Mouse (Mus musculus) liver, embryonic 14.5 days (tissue): ENCODE measurements around the gene Blnk. TPM values are rescaled to one million over a fixed set of nuclear protein-coding genes. Genes with fewer than 3 reads are reported as not detected.
A peak's percentile ranks its signal among the peaks of the same experiment; 100 is the strongest.

ENCODE experiments used
- ATAC-seq: fragments of 200-750 bp; cut with Nextera tagmentation; 2 replicates; pipeline ENCODE4 v1.8.0; 2017; ENCODE audit warnings: moderate number of reproducible peaks, mild to moderate bottlenecking, moderate library complexity; ENCODE audit not compliant: insufficient read depth
- DNase-seq, 3 experiments: peaks; one replicate each; pipeline ENCODE4 v3.0.0-alpha.2; 2012 to 2013; ENCODE audit warnings: low read depth in 3 of 3, low spot score in 3 of 3
- H3K27ac ChIP-seq: fragments of 300-500 bp; sonication (generic); 2 replicates; pipeline ENCODE4 v1.5.1; 2014; ENCODE audit warnings: moderate library complexity, mild to moderate bottlenecking, control low read depth, inconsistent platforms
- H3K27me3 ChIP-seq: fragments of 300-500 bp; sonication (generic); 2 replicates; pipeline ENCODE4 v1.6.1; 2014; ENCODE audit warnings: mild to moderate bottlenecking, low read length, moderate library complexity; ENCODE audit not compliant: control insufficient read depth, insufficient read depth
- H3K36me3 ChIP-seq: fragments of 300-500 bp; sonication (generic); replicated peaks from 2 replicates; pipeline ENCODE4 v1.6.1; 2014; ENCODE audit warnings: low read depth; ENCODE audit not compliant: control insufficient read depth, insufficient read depth
- H3K4me1 ChIP-seq, 2 experiments: fragments of 200-500 bp in 1 of 2; fragments of 300-500 bp in 1 of 2; sonication (generic) in 1 of 2; replicated peaks; 2 replicates each; pipeline ENCODE4 v1.6.1; 2012 to 2014; ENCODE audit warnings: antibody characterized with exemption in 1 of 2, inconsistent platforms in 1 of 2, low read length in 1 of 2; ENCODE audit not compliant: control insufficient read depth in 2 of 2, insufficient read depth in 2 of 2
- H3K4me2 ChIP-seq: fragments of 300-500 bp; sonication (generic); 2 replicates; pipeline ENCODE4 v1.6.1; 2014; ENCODE audit warnings: low read depth, mild to moderate bottlenecking, control low read depth, moderate library complexity
- H3K4me3 ChIP-seq, 2 experiments: fragments of 200-500 bp in 1 of 2; fragments of 300-500 bp in 1 of 2; sonication (generic) in 1 of 2; 2 replicates each; pipeline ENCODE4 v1.5.1; 2012 to 2014; ENCODE audit warnings: low read depth in 2 of 2, low read length in 2 of 2, mild to moderate bottlenecking in 2 of 2, control low read depth in 1 of 2, inconsistent platforms in 1 of 2, moderate library complexity in 1 of 2; ENCODE audit not compliant: insufficient read depth in 1 of 2
- H3K9ac ChIP-seq: fragments of 300-500 bp; sonication (generic); replicated peaks from 2 replicates; pipeline ENCODE4 v1.6.1; 2014; ENCODE audit warnings: mild to moderate bottlenecking, control low read depth, moderate library complexity
- H3K9me3 ChIP-seq: fragments of 300-500 bp; sonication (generic); 2 replicates; pipeline ENCODE4 v1.6.1; 2016; ENCODE audit warnings: low read length, mixed read lengths; ENCODE audit not compliant: control insufficient read depth
- CTCF ChIP-seq: IDR thresholded peaks from 2 replicates; pipeline ENCODE4 v1.5.1; 2016; ENCODE audit warnings: antibody characterized with exemption, low read depth, control low read depth
- EP300 ChIP-seq: IDR thresholded peaks from 2 replicates; pipeline ENCODE4 v1.6.1; 2016; ENCODE audit warnings: antibody characterized with exemption, low read depth
- WGBS: fragments of 180-500 bp; shearing (Covaris S2); extraction: QIAGEN DNeasy Blood & Tissue Kit; methylation state at CpG from one replicate; pipeline ENCODE4 v1.1.7; 2014; ENCODE audit not compliant: insufficient replicate concordance; 5-methylcytosine and 5-hydroxymethylcytosine counted together
- polyA plus RNA-seq, 2 experiments: library from polyadenylated mRNA; depleted of rRNA in 1 of 2; stranded (reverse) in 1 of 2; unstranded in 1 of 2; fragments of >200 nt; fragmentation: Nextera tagmentation in 1 of 2; extraction: Ambion mirVana in 1 of 2; gene quantifications; 2 replicates each; pipeline versions ENCODE4 v1.2.1 to v1.2.3; 2012 to 2014

The Blnk gene
- polyA plus RNA-seq, 2 experiments: 0.45 to 0.71 TPM

GRCm38 (mm10) chr19:41006621-41007020, 12.3 kb upstream of the Blnk start:
- 43% methylated on average over 4 of the region's 4 CpGs for WGBS
- Histone ChIP-seq H3K4me1 (no peaks in the 10 kb centered on the region), H3K4me2 (no peak overlapping the region), H3K27me3 (no peaks in the 10 kb centered on the region), H3K9me3 (no peaks in the 10 kb centered on the region), H3K27ac (no peak overlapping the region), H3K4me3 (no peak overlapping the region), H3K9ac (no peak overlapping the region), H3K36me3 (no peaks in the 10 kb centered on the region)
- TF ChIP-seq CTCF (no peak), EP300 (no peak)
- no peak for ATAC-seq
- no peak for DNase-seq

- Histone ChIP-seq H3K4me2 (no peak overlapping the region), H3K27me3 (no peaks in the 10 kb centered on the region), H3K4me3 (no peak overlapping the region), H3K9me3 (no peaks in the 10 kb centered on the region), H3K36me3 (no peaks in the 10 kb centered on the region), H3K27ac (no peak overlapping the region), H3K9ac (no peak overlapping the region), H3K4me1 (peaks cover 7 to 13% of the 10 kb centered on the region in 2 experiments)
- TF ChIP-seq CTCF (no peak), EP300 (no peak)
- no peak for ATAC-seq
- 66% methylated on average over 3 of the region's 3 CpGs for WGBS
- no peak for DNase-seq
Observed at GRCm38 (mm10) chr19:41003694-41004315, 9.5 kb upstream of the Blnk start.

- Histone ChIP-seq H3K36me3 (no peaks in the 10 kb centered on the region), H3K27me3 (no peaks in the 10 kb centered on the region), H3K27ac (no peak overlapping the region), H3K9ac (no peak overlapping the region), H3K4me3 (no peak overlapping the region), H3K4me2 (no peak overlapping the region), H3K9me3 (no peaks in the 10 kb centered on the region), H3K4me1 (peaks cover 12 to 21% of the 10 kb centered on the region in 2 experiments)
- peak; percentile 93 for ATAC-seq
- WGBS: 28% methylated on average over 3 of the region's 3 CpGs
- DNase-seq: peak; percentile 40 to 63 (median 50)
- TF ChIP-seq EP300 (peak; percentile 39; the same call in 1 of the 2 replicates), CTCF (peak; percentile 70)
Observed at GRCm38 (mm10) chr19:40999569-40999968, 5.2 kb upstream of the Blnk start.

- Histone ChIP-seq H3K27me3 (no peaks in the 10 kb centered on the region; the same call in 1 of the 2 replicates), H3K27ac (no peak overlapping the region), H3K9ac (no peak overlapping the region), H3K36me3 (no peaks in the 10 kb centered on the region), H3K9me3 (no peaks in the 10 kb centered on the region), H3K4me3 (no peak overlapping the region), H3K4me2 (no peak overlapping the region), H3K4me1 (peaks cover 12 to 23% of the 10 kb centered on the region in 2 experiments)
- WGBS: 24% methylated on average over 5 of the region's 5 CpGs
- ATAC-seq: no peak
- no peak for TF ChIP-seq CTCF
- TF ChIP-seq EP300: no peak
- DNase-seq: no peak
Observed at GRCm38 (mm10) chr19:40998469-40999170, 4.3 kb upstream of the Blnk start.

GRCm38 (mm10) chr19:40996722-40997121, 2.4 kb upstream of the Blnk start:
- TF ChIP-seq EP300 (no peak), CTCF (no peak)
- Histone ChIP-seq H3K4me1 (peaks cover 12 to 25% of the 10 kb centered on the region in 2 experiments), H3K36me3 (no peaks in the 10 kb centered on the region), H3K27ac (no peak overlapping the region), H3K9ac (no peak overlapping the region), H3K4me3 (no peak overlapping the region), H3K4me2 (no peak overlapping the region), H3K27me3 (no peaks in the 10 kb centered on the region; the same call in 1 of the 2 replicates), H3K9me3 (no peaks in the 10 kb centered on the region)
- ATAC-seq (no peak), DNase-seq (no peak)
- WGBS: 71% methylated on average over 6 of the region's 6 CpGs
